Mouse (Mus musculus) erythroblast, embryonic 14.5 days (primary cell): ENCODE measurements around the gene A530084C06Rik.

ENCODE experiments used
- GATA1 ChIP-seq: IDR thresholded peaks from 2 replicates; pipeline ENCODE4 v1.6.1; 2012; ENCODE audit warnings: low read length, inconsistent platforms, mixed read lengths
- TAL1 ChIP-seq: IDR thresholded peaks from 3 replicates; pipeline ENCODE4 v1.6.1; 2012; ENCODE audit warnings: low read length, inconsistent platforms, mixed read lengths

DNA sequence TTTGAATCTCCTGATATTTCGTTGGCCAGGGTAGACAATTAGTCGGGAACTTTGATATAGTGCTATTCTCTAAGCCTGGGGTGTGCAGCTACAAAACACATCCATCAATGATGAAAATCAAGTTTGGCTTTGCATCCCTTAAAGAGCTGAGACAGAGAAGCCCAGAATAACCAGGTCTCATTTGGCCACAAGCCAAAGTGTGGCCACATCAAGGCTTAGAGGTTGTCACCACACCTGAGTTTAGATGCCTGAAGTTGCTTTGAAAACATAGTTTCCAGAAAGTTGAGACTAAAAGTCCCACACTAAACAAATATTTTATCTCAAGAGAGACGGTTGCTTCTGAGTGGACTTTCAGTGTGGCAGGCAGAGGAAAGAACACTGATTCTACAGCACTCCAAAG, 11.9 kb downstream of the A530084C06Rik start:
- TF ChIP-seq TAL1, result no peak
- no peak for TF ChIP-seq GATA1
